Mouse (Mus musculus): Measurements from ENCODE around the gene Msh4.

DNA sequence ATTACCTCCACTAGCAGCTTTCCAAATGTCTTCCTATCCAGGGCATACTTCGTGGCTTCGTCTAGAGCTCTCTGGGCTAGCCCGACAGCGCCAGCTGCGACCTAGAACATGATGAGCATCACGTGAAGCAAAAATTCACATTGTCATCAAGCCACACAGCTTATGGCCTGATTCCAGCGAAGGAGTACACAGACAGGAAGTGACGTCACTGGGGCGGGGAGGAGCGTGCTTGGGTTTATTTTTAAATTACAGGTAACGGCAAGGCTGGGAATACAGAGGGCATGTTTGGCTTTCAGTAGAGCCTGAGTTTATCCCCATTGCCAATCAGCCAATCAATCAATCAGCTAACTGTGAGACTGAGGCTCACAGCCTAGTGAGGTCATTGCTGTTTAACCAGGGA lies 23.6 kb upstream of the Msh4 start:
- TF ChIP-seq MAFK (IDR thresholded peaks at IDR 0.05; ENCODE audit: insufficient read depth, low read depth, low read length) (no peak), CHD2 (IDR thresholded peaks at IDR 0.05; ENCODE audit: low read depth, low read length) (no peak)

Measured in ES-E14 (cell line).